Mouse (Mus musculus) CH12.LX (cell line): ENCODE measurements around the gene Adam22. TPM values are rescaled to one million over a fixed set of nuclear protein-coding genes. Genes with fewer than 3 reads are reported as not detected.

ENCODE experiments used
- DNase-seq: peaks from one replicate; pipeline ENCODE4 v3.0.0-alpha.2; 2013; ENCODE audit errors: extremely low read depth
- H3K27ac ChIP-seq: 2 replicates; pipeline ENCODE4 v1.5.1; 2012; ENCODE audit warnings: low read depth, mild to moderate bottlenecking, control low read depth, moderate library complexity; ENCODE audit not compliant: insufficient read depth
- H3K27me3 ChIP-seq: replicated peaks from 2 replicates; pipeline ENCODE3; 2012; ENCODE audit warnings: inconsistent platforms
- H3K36me3 ChIP-seq, 2 experiments: replicated peaks in 1 of 2; 2 replicates each; pipeline versions ENCODE3 to v1.6.1; 2012; ENCODE audit warnings: inconsistent platforms in 1 of 2, low read length in 1 of 2, mild to moderate bottlenecking in 1 of 2, mixed read lengths in 1 of 2, moderate library complexity in 1 of 2; ENCODE audit not compliant: control insufficient read depth in 1 of 2, insufficient read depth in 1 of 2
- H3K4me1 ChIP-seq, 2 experiments: 2 replicates each; pipeline ENCODE4 v1.6.1; 2012; ENCODE audit warnings: inconsistent platforms in 1 of 2, moderate library complexity in 1 of 2; ENCODE audit not compliant: insufficient read depth in 2 of 2, control insufficient read depth in 1 of 2
- H3K4me2 ChIP-seq: 2 replicates; pipeline ENCODE4 v1.6.1; 2012; ENCODE audit warnings: low read depth, mild to moderate bottlenecking, control low read depth; ENCODE audit not compliant: poor library complexity, insufficient read depth, severe bottlenecking
- H3K4me3 ChIP-seq, 3 experiments: fragments of 150-350 bp in 1 of 3; sonication (generic) in 1 of 3; replicated peaks in 1 of 3; 2 replicates each; pipeline versions ENCODE3 to v1.5.1; 2011 to 2012; ENCODE audit warnings: low read depth in 2 of 3, low read length in 2 of 3, mild to moderate bottlenecking in 2 of 3, moderate library complexity in 2 of 3, control low read depth in 1 of 3, improper control_type of control experiment in 1 of 3, inconsistent platforms in 1 of 3, mixed read lengths in 1 of 3; ENCODE audit not compliant: poor library complexity in 1 of 3
- H3K79me2 ChIP-seq: replicated peaks from 2 replicates; pipeline ENCODE4 v1.6.1; 2012; ENCODE audit warnings: mild to moderate bottlenecking, moderate library complexity; ENCODE audit not compliant: control insufficient read depth, poor library complexity, insufficient read depth, severe bottlenecking; ENCODE audit errors: extremely low read depth
- H3K9ac ChIP-seq: 2 replicates; pipeline ENCODE4 v1.6.1; 2012; ENCODE audit warnings: low read depth, mild to moderate bottlenecking, control low read depth, moderate library complexity; ENCODE audit not compliant: insufficient read depth
- H3K9me3 ChIP-seq: replicated peaks from 2 replicates; pipeline ENCODE3; 2012; ENCODE audit warnings: low read length, inconsistent platforms, mixed read lengths
- CHD1 ChIP-seq: IDR thresholded peaks from 2 replicates; pipeline ENCODE4 v1.6.1; 2012; ENCODE audit warnings: low read depth, low read length, improper control_type of control experiment, inconsistent platforms
- EP300 ChIP-seq: IDR thresholded peaks from 2 replicates; pipeline ENCODE4 v1.6.1; 2011; ENCODE audit warnings: low read length, improper control_type of control experiment
- ETS1 ChIP-seq: conservative IDR thresholded peaks from 2 replicates; pipeline ENCODE4 v1.6.1; 2012; ENCODE audit warnings: low read depth, mild to moderate bottlenecking, inconsistent platforms, low read length, improper control_type of control experiment, moderate library complexity
- GABPA ChIP-seq: IDR thresholded peaks from 2 replicates; pipeline ENCODE4 v1.6.1; 2012; ENCODE audit warnings: low read depth, low read length, improper control_type of control experiment, inconsistent platforms; ENCODE audit not compliant: insufficient replicate concordance
- IRF4 ChIP-seq: IDR thresholded peaks from 2 replicates; pipeline ENCODE4 v1.6.1; 2014; ENCODE audit warnings: low read depth, mild to moderate bottlenecking, inconsistent platforms, low read length, improper control_type of control experiment
- JUN ChIP-seq: IDR thresholded peaks from 2 replicates; pipeline ENCODE4 v1.6.1; 2011; ENCODE audit warnings: low read depth, mild to moderate bottlenecking, low read length, improper control_type of control experiment, moderate library complexity; ENCODE audit not compliant: insufficient read depth
- JUND ChIP-seq: conservative IDR thresholded peaks from 2 replicates; pipeline ENCODE4 v1.6.1; 2011; ENCODE audit warnings: low read depth, low read length, improper control_type of control experiment
- MAX ChIP-seq: IDR thresholded peaks from 2 replicates; pipeline ENCODE4 v1.6.1; 2011; ENCODE audit warnings: low read length, improper control_type of control experiment
- MAZ ChIP-seq: IDR thresholded peaks from 2 replicates; pipeline ENCODE4 v1.6.1; 2012; ENCODE audit warnings: low read depth, mild to moderate bottlenecking, inconsistent platforms, low read length, improper control_type of control experiment, moderate library complexity
- MEF2A ChIP-seq: IDR thresholded peaks from 2 replicates; pipeline ENCODE4 v1.6.1; 2014; ENCODE audit warnings: low read depth, mild to moderate bottlenecking, inconsistent platforms, low read length, improper control_type of control experiment, borderline replicate concordance
- PAX5 ChIP-seq: IDR thresholded peaks from 2 replicates; pipeline ENCODE4 v1.6.1; 2012; ENCODE audit warnings: low read length, inconsistent platforms, mixed read lengths
- POLR2A ChIP-seq: IDR thresholded peaks from 2 replicates; pipeline ENCODE4 v1.6.1; 2011; ENCODE audit warnings: low read depth, mild to moderate bottlenecking, improper control_type of control experiment, low read length
- UBTF ChIP-seq: IDR thresholded peaks from 2 replicates; pipeline ENCODE4 v1.6.1; 2012; ENCODE audit warnings: low read depth, mild to moderate bottlenecking, inconsistent platforms, low read length, improper control_type of control experiment, moderate library complexity
- ZC3H11A ChIP-seq: IDR thresholded peaks from 2 replicates; pipeline ENCODE4 v1.6.1; 2012; ENCODE audit warnings: low read depth, mild to moderate bottlenecking, inconsistent platforms, low read length, improper control_type of control experiment
- ZKSCAN1 ChIP-seq: IDR thresholded peaks from 2 replicates; pipeline ENCODE4 v1.6.1; 2012; ENCODE audit warnings: low read depth, inconsistent platforms, low read length, improper control_type of control experiment, borderline replicate concordance
- ZMIZ1 ChIP-seq: IDR thresholded peaks from 2 replicates; pipeline ENCODE4 v1.6.1; 2012; ENCODE audit warnings: low read depth, mild to moderate bottlenecking, inconsistent platforms, low read length, improper control_type of control experiment
- dilution Hi-C: fragments of 300-500 bp; cut with MboI; formaldehyde crosslinking; loops from 2 replicates; pipeline ENCODE4 v1.14.3; 2020; ENCODE audit warnings: low sequenced_read_pairs; ENCODE audit not compliant: extremely low pct_unique_long_range_greater_than_20kb, extremely low pct_ligation_motif_present
- in situ Hi-C: fragments of 300-500 bp; cut with MboI; formaldehyde crosslinking; loops from 3 replicates; pipeline ENCODE4 v1.14.3; 2019; ENCODE audit warnings: low sequenced_read_pairs, low pct_ligation_motif_present, low pct_unique_long_range_greater_than_20kb, mixed read lengths
- polyA plus RNA-seq: library from polyadenylated mRNA; unstranded; fragments of >175 nt; gene quantifications from 2 replicates; pipeline ENCODE4 v1.2.1, GENCODE M21; 2012; ENCODE audit warnings: low read depth; ENCODE audit not compliant: insufficient read length
- total RNA-seq, 2 experiments: library from RNA; depleted of rRNA; stranded (reverse); fragments of 300-350 nt in 1 of 2; fragments of >200 nt in 1 of 2; gene quantifications; 2 replicates each; pipeline ENCODE4 v1.2.3; 2012 to 2014

Adam22 gene
- total and polyA plus RNA-seq, 3 experiments = 0.07 to 0.55 (median 0.14) TPM

DNA sequence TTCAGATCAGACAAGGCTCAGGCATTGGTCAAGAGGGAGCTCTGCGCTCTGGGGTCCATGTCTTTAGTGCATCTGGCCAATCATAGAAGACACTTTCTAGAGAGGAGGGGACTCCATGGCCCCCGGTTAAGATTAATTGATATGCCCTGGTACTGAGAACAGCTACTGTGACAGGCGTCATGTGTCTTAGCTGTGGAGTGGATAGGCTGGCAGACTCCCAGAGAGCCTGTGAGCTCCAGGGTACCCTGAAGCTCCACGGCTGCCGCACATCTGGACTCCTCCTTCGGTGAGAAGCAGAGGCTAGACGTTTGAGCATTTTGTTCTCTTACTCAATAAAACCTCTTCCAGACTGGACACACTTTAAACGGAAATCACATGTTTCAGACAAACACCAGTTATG is 290.5 kb downstream of the Adam22 start:
- Histone ChIP-seq H3K27ac (no peak overlapping the region), H3K9me3 (no peaks in the 10 kb centered on the region), H3K36me3 (peaks cover 0 to 16% of the 10 kb centered on the region in 2 experiments), H3K27me3 (no peaks in the 10 kb centered on the region), H3K79me2 (no peaks in the 10 kb centered on the region), H3K4me1 (no peaks in the 10 kb centered on the region), H3K4me3 (no peak overlapping the region), H3K4me2 (no peak overlapping the region), H3K9ac (no peak overlapping the region)
- DNase-seq = no peak
- in situ Hi-C loops = no loop called here
- dilution Hi-C loops = no loop called here
- TF ChIP-seq MAZ (no peak), MEF2A (no peak), CHD1 (no peak), ETS1 (no peak), UBTF (no peak), ZC3H11A (no peak), PAX5 (no peak), JUND (no peak), EP300 (no peak), IRF4 (no peak), ZMIZ1 (no peak), POLR2A (no peak), GABPA (no peak), MAX (no peak)

DNA sequence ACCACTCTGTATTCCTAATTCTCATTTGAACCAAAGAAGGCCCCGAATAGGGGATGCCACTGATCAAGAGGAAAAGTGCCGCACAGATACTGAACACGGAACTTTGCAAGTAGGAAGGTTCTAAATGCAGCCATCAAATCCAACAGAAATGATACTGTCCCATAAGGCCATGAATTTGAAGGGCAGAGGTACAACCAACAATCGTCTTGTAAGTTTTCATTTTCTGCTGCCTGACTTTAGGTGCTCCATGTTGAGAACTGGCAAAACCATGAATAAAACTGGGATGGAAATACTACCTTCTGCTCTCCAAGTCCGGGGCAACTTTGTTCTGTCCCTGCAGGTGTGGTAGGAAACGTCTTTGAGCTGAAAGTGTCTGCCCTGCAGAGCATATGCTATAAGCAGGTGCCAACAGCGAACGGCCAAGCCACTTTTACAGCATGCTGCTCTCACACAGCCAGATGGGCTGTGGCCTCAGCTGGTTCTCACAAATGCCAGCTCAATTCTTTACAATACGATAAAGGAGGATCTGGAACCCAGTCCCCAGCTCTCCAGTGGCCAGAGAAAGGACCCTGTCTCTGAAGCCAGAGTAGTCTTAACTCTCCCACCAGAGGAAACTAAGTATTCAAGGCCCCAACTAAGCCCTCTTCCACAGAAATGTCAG is 293.9 kb downstream of the Adam22 start:
- TF ChIP-seq JUN (no peak), ZKSCAN1 (no peak)
- dilution Hi-C loops (no loop called here), in situ Hi-C loops (no loop called here)
- DNase-seq = no peak
- no peaks in the 10 kb centered on the region for H3K4me1 ChIP-seq
- no peak overlapping the region for H3K4me3 ChIP-seq
- H3K9ac ChIP-seq = no peak overlapping the region
- H3K36me3 ChIP-seq = peaks cover 11 to 32% of the 10 kb centered on the region in 2 experiments
- no peaks in the 10 kb centered on the region for H3K79me2 ChIP-seq
- no peak overlapping the region for H3K4me2 ChIP-seq
- H3K27ac ChIP-seq = no peak overlapping the region
- H3K27me3 ChIP-seq = no peaks in the 10 kb centered on the region
- no peaks in the 10 kb centered on the region for H3K9me3 ChIP-seq
